Mouse (Mus musculus): Measurements from ENCODE around the gene Icam5.

Gene Icam5

GRCm38 (mm10) chr9:21014691-21015570 lies 16.9 kb upstream of the Icam5 start:
- no peak for DNase-seq

- no peak for DNase-seq
Observed at GRCm38 (mm10) chr9:21015571-21016130, 16.2 kb upstream of the Icam5 start, which contains the start of gene Icam1. Gene Icam1, plus strand, starts transcription at chr9:21015985.

DNA sequence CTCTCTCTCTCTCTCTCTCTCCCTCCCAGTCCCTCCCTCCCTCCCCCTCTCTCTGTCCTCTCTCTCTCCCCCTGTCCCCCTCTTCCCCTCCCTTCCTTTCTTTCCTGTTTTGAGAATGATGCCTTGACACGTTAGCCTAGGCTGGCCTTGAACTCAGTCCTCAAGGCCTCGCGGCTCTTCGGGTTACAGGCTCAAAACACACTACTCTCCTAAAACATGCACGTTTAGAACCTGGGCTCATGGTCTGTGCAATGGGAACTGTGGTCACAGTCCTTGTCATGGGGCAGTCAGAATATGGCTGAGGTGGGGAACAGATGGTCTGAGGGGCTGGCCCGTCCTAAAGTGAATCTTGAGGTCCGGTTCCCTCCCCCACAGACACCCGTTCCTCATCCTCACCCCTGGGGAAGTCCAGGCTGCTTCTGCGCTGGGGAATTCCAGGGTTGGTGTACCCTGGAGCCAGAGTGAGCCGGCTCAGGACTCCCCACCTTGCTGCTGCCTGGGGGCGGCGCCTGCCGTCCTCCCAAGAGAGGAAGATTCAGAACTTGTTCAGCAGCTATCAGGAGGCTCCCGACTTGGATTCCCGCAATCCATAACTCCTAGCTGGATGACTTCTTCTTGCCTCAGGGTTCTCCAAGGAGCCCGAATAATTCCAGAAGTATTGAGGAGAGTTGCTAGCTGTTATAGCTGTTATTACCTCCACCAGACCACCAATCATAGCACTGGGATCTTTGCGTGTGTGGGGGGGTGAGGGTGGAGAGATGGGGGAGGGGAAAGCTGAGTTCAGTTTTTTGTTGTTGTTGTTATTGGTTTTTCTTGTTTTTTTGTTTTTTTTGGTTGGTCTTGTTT lies 15.3 kb upstream of the Icam5 start:
- no peak for DNase-seq

GRCm38 (mm10) chr9:21017177-21017575 lies 14.7 kb upstream of the Icam5 start:
- no peak for DNase-seq

DNA sequence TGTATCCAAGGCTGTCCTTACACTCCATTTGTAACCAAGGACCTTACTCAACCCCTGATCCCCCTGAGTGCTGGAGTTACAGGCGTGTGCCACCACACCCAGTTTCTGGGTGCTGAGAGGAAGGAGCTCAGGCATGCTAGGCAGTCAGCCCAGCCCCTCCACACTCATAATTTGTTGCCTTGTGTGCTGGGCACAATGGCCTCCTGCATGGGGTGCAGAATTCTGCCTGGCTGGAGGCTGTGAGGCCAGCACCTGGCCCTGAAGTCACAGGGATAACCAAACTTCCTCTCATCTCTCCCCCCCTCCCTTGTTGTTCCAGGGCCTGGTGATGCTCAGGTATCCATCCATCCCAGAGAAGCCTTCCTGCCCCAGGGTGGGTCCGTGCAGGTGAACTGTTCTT lies 13.3 kb upstream of the Icam5 start:
- DNase-seq: no peak

GRCm38 (mm10) chr9:21021363-21021762 lies 10.5 kb upstream of the Icam5 start:
- DNase-seq: no peak

- DNase-seq: no peak
Observed at GRCm38 (mm10) chr9:21022288-21022687, 9.6 kb upstream of the Icam5 start.

- no peak for DNase-seq
Observed at GRCm38 (mm10) chr9:21022726-21023125, 9.1 kb upstream of the Icam5 start.

DNA sequence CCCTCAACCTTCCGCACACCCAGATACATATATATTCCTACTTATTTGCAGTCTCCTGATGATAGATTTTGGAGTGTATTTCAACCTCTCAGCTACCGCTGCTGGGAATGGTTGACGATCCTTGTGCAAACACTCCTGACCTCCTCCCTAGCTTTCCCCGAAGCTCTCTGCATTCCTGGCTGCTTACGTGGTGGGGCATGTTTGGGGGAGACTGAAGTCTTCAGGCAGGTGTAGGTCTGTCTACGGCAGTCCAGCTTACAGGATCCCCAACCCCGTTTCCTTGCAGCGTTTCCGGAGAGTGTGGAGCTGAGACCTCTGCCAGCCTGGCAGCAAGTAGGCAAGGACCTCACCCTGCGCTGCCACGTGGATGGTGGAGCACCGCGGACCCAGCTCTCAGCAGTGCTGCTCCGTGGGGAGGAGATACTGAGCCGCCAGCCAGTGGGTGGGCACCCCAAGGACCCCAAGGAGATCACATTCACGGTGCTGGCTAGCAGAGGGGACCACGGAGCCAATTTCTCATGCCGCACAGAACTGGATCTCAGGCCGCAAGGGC lies 6.5 kb upstream of the Icam5 start:
- DNase-seq: no peak

GRCm38 (mm10) chr9:21026849-21027248 lies 5.0 kb upstream of the Icam5 start:
- no peak for DNase-seq

GRCm38 (mm10) chr9:21027774-21028290 lies 4.0 kb upstream of the Icam5 start:
- DNase-seq: peak in 1 of 2 experiments; percentile 38

- no peak for DNase-seq
Observed at GRCm38 (mm10) chr9:21028560-21029110, 3.2 kb upstream of the Icam5 start.

GRCm38 (mm10) chr9:21029291-21030054 lies 2.4 kb upstream of the Icam5 start, which contains the start of gene Icam4:
Gene Icam4, plus strand, starts transcription at chr9:21029373.
- DNase-seq: peak; percentile 68 to 78

- DNase-seq: no peak
Observed at GRCm38 (mm10) chr9:21030055-21030600, 1.7 kb upstream of the Icam5 start.

DNA sequence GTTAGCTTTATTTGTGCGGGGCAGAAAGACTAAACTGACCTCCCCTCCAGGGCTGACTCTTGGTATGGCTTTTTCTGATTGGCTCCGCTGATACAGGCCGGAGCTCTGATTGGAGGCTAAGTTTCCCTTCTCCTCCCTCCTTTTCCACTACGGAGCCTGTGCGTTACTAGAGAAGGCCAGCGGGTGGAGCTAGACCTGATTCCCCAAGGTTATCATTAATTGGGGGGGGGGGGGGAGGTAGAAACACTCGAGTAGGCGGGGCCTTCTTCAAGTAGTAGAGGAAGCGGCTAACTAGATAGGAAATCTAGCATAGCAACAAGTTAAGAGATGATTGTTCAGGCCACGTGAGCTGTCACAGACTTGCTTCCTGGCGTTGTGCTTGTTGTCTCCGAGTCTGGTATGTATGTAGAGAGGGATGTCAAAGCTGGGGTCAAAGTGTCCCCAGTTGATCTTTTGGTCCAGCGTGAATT lies 1.1 kb upstream of the Icam5 start:
- peak; percentile 83 to 91 for DNase-seq

DNA sequence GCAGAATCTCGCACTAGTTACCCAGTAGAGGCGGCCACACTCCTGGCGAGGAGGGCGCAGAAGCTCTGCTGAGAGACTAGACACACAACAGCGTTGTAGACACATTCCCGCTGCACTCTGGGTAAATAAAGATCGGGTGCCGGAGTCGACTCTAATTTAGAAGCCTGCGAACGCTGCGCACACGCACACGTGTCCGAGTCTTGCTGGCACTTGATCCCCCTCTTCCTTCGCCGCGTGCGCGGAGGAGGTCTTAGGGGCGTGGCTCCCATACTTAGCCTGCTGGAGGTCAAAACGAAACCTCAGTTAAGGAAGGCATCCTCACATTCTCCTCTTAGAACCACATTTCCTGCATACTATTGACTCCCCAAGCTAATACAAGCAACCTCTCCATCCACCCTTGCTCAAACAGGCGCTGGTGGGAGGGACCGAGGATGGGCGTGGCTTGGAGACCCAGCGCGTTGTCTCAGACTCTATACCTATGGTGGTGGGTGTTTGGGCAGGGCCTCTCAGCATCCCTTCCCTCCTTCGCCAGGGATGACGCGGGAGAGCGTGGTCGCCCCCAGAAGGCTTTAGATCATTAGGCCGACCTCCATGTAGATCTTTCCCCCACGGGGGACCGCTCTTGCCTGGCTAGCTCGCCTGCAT lies 500 bp upstream of the Icam5 start:
- peak; percentile 59 to 61 for DNase-seq

DNA sequence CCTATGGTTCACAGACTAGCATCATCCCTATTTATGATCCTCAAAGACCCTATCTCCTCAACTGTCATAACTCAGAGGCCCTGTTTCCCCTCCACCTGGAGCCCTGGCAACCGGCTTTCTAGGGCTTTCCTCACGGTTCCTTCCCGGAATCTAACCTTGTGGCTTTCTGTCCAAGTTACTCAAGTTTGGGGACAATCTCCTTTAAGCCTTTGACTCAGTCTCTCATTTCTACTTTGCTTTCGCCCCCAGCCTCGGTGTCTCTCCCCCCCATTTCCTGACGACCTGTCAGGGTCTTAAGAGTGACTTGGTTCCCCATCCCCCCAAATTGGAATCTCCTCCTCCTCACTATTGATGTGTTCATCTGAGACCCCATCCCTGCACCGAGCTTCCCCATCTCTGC lies 618 bp downstream of the Icam5 start:
- DNase-seq: no peak

- DNase-seq: peak; percentile 45 to 47
Observed at GRCm38 (mm10) chr9:21033136-21033535, 1.3 kb downstream of the Icam5 start.

DNA sequence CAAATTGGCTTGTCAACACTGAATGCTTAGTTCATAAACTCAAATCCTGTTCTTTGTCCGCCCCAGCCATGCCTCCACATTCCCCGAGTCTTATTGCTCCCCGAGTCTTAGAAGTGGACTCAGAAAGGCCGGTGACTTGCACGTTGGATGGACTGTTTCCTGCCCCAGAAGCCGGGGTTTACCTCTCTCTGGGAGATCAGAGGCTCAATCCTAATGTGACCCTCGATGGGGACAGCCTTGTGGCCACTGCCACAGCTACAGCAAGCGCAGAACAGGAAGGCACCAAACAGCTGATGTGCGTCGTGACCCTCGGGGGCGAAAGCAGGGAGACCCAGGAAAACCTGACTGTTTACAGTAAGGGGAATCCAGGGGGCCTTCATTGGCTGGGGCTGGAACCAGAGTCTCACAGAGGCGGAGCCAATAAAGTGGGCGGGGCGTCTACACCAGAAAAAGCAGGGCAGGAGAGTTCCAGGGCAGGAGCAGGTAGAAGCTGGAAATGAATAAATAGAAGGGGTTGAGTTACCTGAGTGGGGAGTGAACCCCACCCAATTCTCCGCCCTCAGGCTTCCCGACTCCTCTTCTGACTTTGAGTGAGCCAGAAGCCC lies 2.7 kb downstream of the Icam5 start:
- DNase-seq: no peak

DNA sequence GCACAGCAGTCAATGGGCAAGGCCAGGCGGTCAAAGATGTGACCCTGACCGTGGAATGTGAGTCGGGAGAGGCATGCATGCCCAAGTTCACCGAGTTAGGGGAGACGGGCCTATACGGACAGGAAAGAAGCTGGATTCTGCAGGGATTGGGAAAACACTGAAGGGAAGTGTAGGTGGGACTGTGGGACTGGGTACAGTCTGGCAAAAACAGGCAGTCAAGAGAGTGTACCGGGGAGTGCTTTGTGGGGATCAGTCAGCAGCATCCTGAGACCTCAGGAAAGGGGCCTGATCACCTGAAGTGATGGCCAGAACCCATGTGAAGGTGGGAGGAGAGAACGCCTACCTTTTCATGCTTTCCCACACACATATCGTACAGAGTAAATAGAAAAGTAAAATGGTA lies 3.7 kb downstream of the Icam5 start:
- DNase-seq: no peak

Data from cerebellum, postnatal 14 days (tissue).